Mouse (Mus musculus): Measurements from ENCODE around the gene Kctd19. TPM values are rescaled to one million over a fixed set of nuclear protein-coding genes. Genes with fewer than 3 reads are reported as not detected.

Kctd19 gene
- polyA plus RNA-seq, 2 experiments = 0.04 TPM; not detected in 1

DNA sequence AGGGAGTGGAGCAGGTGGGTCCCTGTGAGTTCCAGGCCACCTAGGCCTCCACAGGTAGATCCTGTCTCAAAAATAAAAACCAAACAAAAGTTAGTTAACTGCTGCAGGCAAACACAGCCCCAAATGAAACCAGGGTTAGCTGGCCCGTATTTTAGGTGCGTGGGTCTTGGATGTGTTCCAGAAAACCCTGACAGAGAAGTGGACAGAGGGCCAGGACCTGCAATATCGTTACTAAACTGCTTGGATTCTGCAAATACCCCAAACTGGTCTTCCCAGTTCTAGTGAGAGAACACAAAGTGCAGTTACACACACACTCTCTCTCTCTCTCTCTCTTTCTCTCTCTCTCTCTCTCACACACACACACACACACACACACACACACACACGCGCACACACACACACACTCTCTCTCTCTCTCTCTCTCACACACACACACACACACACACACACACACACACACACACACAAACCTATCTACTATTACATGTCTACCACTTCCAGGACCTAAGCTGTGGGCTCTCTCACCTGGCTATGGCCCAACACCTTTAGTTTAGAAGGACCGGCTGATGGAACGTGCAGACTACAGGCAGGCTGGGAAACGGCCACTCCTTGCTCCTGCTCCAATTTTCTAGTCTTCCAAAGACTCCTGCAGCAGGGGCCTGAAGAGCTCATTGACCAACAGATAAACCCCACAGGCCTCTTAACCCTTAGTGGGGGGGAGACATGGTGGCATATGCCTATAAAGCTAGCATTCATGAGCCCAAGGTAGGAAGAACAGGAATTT lies 69.3 kb downstream of the Kctd19 start:
- Histone ChIP-seq H3K27me3 (ENCODE audit: control insufficient read depth, insufficient read depth, low read length) (no peaks in the 10 kb centered on the region), H3K4me2 (replicated peaks; ENCODE audit: low read depth, low read length, severe bottlenecking) (no peak overlapping the region), H3K4me3 (replicated peaks; ENCODE audit: low read length) (no peak overlapping the region), H3K9me3 (ENCODE audit: control insufficient read depth, low read length) (no peaks in the 10 kb centered on the region), H3K27ac (replicated peaks; ENCODE audit: low read depth, low read length) (no peak overlapping the region), H3K9ac (ENCODE audit: low read depth, low read length, severe bottlenecking) (no peak overlapping the region), H3K36me3 (ENCODE audit: control insufficient read depth, insufficient read depth, low read length) (no peaks in the 10 kb centered on the region), H3K4me1 (ENCODE audit: control insufficient read depth, insufficient read depth, low read length) (peaks cover 16% of the 10 kb centered on the region)
- ATAC-seq (ENCODE audit: low FRiP score, low read depth) (no peak), DNase-seq (ENCODE audit: low spot score) (no peak)
- 73% methylated on average over 7 of the region's 8 CpGs for WGBS
- TF ChIP-seq POLR2A (IDR thresholded peaks at IDR 0.05; ENCODE audit: borderline replicate concordance, extremely low read depth, insufficient read depth, insufficient read length) = no peak

- no peak for DNase-seq (ENCODE audit: low spot score)
- Histone ChIP-seq H3K9me3 (ENCODE audit: control insufficient read depth, low read length) (no peaks in the 10 kb centered on the region), H3K9ac (ENCODE audit: low read depth, low read length, severe bottlenecking) (no peak overlapping the region), H3K4me1 (ENCODE audit: control insufficient read depth, insufficient read depth, low read length) (peaks cover 16% of the 10 kb centered on the region), H3K4me2 (replicated peaks; ENCODE audit: low read depth, low read length, severe bottlenecking) (no peak overlapping the region), H3K36me3 (ENCODE audit: control insufficient read depth, insufficient read depth, low read length) (0 out of 2 replicates have a peak, but pooled peaks cover under 1% of the 10 kb centered on the region), H3K27ac (replicated peaks; ENCODE audit: low read depth, low read length) (no peak overlapping the region), H3K27me3 (ENCODE audit: control insufficient read depth, insufficient read depth, low read length) (no peaks in the 10 kb centered on the region), H3K4me3 (replicated peaks; ENCODE audit: low read length) (no peak overlapping the region)
- ATAC-seq (ENCODE audit: low FRiP score, low read depth) = no peak
- 80% methylated on average over 4 of the region's 4 CpGs for WGBS
- TF ChIP-seq POLR2A (IDR thresholded peaks at IDR 0.05; ENCODE audit: borderline replicate concordance, extremely low read depth, insufficient read depth, insufficient read length) = no peak
Measured at GRCm38 (mm10) chr8:105342768-105343167, 70.5 kb downstream of the Kctd19 start.

- Histone ChIP-seq H3K36me3 (ENCODE audit: control insufficient read depth, insufficient read depth, low read length) (peaks cover 13% of the 10 kb centered on the region), H3K9ac (ENCODE audit: low read depth, low read length, severe bottlenecking) (no peak overlapping the region), H3K4me1 (ENCODE audit: control insufficient read depth, insufficient read depth, low read length) (peaks cover 10% of the 10 kb centered on the region), H3K27ac (replicated peaks; ENCODE audit: low read depth, low read length) (no peak overlapping the region), H3K9me3 (ENCODE audit: control insufficient read depth, low read length) (no peaks in the 10 kb centered on the region), H3K4me3 (replicated peaks; ENCODE audit: low read length) (no peak overlapping the region), H3K4me2 (replicated peaks; ENCODE audit: low read depth, low read length, severe bottlenecking) (no peak overlapping the region), H3K27me3 (ENCODE audit: control insufficient read depth, insufficient read depth, low read length) (no peaks in the 10 kb centered on the region)
- DNase-seq (ENCODE audit: low spot score) (no peak), ATAC-seq (ENCODE audit: low FRiP score, low read depth) (no peak)
- WGBS = 43% methylated on average over 8 of the region's 8 CpGs
- no peak for TF ChIP-seq POLR2A (IDR thresholded peaks at IDR 0.05; ENCODE audit: borderline replicate concordance, extremely low read depth, insufficient read depth, insufficient read length)
Measured at GRCm38 (mm10) chr8:105341399-105341798, 71.9 kb downstream of the Kctd19 start.

GRCm38 (mm10) chr8:105339886-105340635 lies 73.2 kb downstream of the Kctd19 start:
- no peak for TF ChIP-seq POLR2A (IDR thresholded peaks at IDR 0.05; ENCODE audit: borderline replicate concordance, extremely low read depth, insufficient read depth, insufficient read length)
- Histone ChIP-seq H3K9me3 (ENCODE audit: control insufficient read depth, low read length) (no peaks in the 10 kb centered on the region), H3K27me3 (ENCODE audit: control insufficient read depth, insufficient read depth, low read length) (no peaks in the 10 kb centered on the region), H3K4me1 (ENCODE audit: control insufficient read depth, insufficient read depth, low read length) (0 out of 2 replicates have a peak, but pooled peaks cover 5% of the 10 kb centered on the region), H3K27ac (replicated peaks; ENCODE audit: low read depth, low read length) (no peak overlapping the region), H3K36me3 (ENCODE audit: control insufficient read depth, insufficient read depth, low read length) (peaks cover 26% of the 10 kb centered on the region), H3K9ac (ENCODE audit: low read depth, low read length, severe bottlenecking) (no peak overlapping the region), H3K4me3 (replicated peaks; ENCODE audit: low read length) (no peak overlapping the region), H3K4me2 (replicated peaks; ENCODE audit: low read depth, low read length, severe bottlenecking) (no peak overlapping the region)
- WGBS = 75% methylated on average over 6 of the region's 6 CpGs
- ATAC-seq (ENCODE audit: low FRiP score, low read depth) (no peak), DNase-seq (ENCODE audit: low spot score) (no peak)

DNA sequence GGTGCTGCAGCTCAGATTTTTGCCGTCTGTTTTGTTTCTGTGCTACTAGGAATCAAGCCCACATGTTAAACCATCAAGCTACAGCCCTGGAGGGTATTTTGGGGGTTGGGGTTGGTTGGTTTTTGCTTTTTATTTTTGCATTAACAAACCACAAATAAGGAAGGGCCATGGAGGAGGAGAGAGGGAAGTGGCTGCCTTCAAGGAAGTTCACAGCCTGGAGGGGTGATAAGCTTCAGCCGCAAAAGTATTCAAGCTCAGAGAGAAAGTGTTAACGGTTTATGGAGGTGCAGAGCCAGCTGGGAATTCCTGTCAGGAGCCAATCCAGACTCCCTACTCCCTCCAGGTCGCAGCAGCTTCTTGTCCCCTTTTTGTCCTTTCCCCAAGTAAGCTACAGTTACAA lies 74.3 kb downstream of the Kctd19 start:
- TF ChIP-seq POLR2A (IDR thresholded peaks at IDR 0.05; ENCODE audit: borderline replicate concordance, extremely low read depth, insufficient read depth, insufficient read length) = no peak
- Histone ChIP-seq H3K9ac (ENCODE audit: low read depth, low read length, severe bottlenecking) (no peak overlapping the region), H3K4me2 (replicated peaks; ENCODE audit: low read depth, low read length, severe bottlenecking) (no peak overlapping the region), H3K4me1 (ENCODE audit: control insufficient read depth, insufficient read depth, low read length) (0 out of 2 replicates have a peak, but pooled peaks cover 5% of the 10 kb centered on the region), H3K4me3 (replicated peaks; ENCODE audit: low read length) (no peak overlapping the region), H3K9me3 (ENCODE audit: control insufficient read depth, low read length) (no peaks in the 10 kb centered on the region), H3K27ac (replicated peaks; ENCODE audit: low read depth, low read length) (no peak overlapping the region), H3K36me3 (ENCODE audit: control insufficient read depth, insufficient read depth, low read length) (peaks cover 36% of the 10 kb centered on the region), H3K27me3 (ENCODE audit: control insufficient read depth, insufficient read depth, low read length) (no peaks in the 10 kb centered on the region)
- no peak for DNase-seq (ENCODE audit: low spot score)
- no peak for ATAC-seq (ENCODE audit: low FRiP score, low read depth)
- WGBS = 14% methylated on average over 4 of the region's 4 CpGs

All from limb, embryonic 14.5 days (tissue).